Mouse (Mus musculus) liver, adult (tissue): ENCODE results near the gene Fam71b.

Experiments
- GATA4 ChIP-seq: IDR thresholded peaks from 2 replicates; pipeline ENCODE4 v1.6.1; 2014; ENCODE audit warnings: mild to moderate bottlenecking, low read length; ENCODE audit not compliant: insufficient replicate concordance

Gene Fam71b

DNA sequence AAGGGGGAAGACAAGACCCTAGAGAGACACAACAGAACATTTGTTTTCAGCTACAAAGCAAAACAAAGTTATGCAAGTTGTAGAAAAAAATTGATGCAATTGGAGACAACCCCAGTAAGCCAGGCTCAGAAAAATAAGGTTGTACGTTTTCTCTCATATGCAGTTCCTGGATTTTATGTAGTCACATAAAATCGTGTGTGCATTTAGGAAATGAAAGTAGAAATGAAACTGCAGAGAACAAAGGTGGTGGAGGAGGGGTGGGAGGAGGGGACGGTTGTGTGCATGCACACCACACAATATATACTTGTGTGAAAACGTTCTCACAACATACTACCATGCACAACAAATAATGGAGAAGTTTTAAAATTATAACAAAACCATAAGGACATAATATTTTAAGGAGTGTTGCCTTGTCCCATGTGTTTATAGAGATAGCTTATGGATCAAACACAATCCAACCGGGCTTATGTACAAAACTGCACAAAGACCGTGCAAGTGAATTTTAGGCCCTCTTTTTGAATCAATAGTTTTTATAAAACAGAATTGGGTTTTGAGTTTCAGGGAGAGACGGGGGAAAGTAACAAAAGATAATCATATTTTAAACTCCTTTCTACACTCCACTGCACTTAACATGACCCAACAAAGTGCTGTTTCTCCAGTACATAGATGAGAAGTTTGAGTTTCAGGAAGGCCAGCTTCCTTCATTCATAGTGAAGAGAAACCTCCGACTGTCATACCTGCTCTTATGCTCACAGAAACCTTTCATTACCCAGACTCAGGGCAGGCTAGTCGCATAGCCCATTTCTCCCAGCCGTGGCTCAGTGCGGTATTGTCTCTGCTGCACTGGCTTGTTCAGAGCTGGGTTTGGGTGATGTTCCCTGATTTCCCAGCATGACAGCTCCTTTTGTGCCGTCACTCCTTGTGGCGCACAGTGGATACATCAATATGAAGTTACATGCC, 23.0 kb upstream of the Fam71b start:
- no peak for TF ChIP-seq GATA4

DNA sequence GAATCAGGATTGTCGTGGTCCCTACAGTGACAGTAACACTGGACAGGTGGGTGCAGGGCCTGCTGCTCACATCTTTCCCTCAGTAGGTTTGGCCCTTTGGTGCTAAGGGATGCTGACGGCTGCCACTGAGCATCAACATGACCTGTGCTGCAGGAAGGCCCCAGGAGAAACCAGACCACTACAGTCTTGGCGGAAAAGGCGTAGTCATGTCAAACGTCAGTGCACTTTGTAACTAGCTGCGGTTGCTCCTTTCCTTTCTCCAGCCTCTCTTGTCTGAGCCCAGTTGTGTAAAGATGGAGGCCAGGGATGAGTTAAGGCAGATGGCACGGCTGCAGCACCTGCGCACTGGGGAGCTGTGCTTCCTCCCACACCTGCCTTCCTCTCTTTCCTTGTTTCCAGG, 21.3 kb upstream of the Fam71b start:
- TF ChIP-seq GATA4: no peak

DNA sequence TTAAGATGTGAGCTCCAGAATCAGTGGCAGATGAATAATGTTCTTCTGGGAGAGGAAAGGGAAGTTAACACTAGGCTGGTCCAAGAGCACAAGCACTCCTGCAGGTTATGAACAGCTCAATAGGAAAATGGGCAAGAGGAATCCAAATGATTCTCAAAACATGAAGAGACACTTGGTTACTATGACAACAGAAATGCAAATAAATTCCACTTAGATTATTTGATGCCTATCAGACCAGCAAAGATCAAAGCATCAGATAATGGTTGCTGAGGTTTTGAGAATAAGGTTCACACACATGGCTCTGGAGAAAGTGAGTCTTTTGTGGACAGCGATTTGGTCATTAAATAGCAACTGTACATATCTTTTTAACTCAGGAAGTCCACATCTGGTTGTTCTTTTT, 19.0 kb upstream of the Fam71b start:
- no peak for TF ChIP-seq GATA4

DNA sequence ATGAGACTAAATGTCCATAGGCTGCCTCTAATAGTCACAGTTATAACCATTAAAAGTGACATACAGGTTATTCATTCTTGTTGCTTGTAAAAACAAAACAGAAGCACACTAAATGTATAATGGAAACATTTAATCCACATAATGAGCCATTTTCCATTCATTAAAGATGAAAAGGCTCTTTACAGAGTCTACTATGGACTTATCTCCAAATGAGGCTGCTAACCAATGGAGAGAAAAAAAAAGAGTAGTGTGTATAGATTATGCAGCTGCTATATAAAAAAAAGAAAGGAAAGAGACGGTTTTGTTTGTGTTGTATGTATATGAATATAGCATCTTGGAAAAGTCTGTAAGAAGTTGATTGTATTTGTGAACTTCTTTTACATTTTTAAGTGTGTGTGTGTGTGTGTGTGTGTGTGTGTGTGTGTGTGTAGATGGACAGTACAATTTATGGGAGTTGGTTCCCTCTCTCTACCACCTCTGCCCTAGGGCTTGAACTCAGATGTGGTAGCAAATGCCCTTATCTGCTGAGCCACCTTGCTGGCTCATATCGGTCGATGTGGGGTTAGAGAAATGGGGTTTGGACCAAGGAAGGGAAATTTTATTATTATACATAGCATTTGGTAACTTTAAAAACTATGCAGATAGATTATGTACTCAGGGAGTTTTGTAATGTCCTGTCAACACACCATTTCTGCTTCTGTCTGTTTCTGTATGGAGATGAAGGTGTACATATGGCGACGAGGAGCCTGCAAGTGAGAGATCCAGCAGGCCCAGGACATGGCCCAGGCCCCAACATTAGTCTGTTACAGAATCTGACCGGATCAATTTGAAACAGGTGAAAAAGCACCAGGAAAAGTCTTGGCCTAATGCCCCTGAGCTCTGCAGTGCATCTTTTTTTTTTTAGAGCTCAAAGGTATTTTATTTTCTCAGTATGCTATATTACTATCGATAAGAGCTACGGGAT, 18.3 kb upstream of the Fam71b start:
- TF ChIP-seq GATA4: no peak

DNA sequence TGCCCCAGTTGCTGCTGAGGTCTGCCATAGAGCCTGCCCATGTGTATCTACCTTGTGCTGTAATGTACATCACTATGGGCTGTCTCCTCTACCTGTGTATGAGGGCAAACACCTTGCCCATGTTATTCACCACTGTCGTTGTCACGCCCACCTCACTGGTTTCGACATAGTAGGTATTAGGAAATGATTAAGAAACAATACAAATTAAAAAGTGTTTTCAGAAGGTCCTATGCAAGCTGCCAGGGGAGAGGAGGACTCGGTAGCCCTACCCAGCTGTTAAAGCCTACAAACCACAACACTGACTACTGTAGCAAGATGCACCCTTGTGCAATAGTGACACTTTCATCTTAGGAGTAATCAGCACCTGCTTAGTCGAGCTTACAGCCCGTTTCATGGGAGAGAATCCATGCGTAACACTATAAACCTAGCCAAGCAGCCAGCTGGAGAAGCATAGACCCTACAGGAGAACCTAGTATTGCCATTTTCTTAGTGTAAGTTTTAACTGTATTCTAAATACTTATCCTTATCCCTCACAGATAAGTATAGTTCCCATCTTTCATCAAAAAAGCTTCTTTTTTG, 16.2 kb upstream of the Fam71b start:
- no peak for TF ChIP-seq GATA4

DNA sequence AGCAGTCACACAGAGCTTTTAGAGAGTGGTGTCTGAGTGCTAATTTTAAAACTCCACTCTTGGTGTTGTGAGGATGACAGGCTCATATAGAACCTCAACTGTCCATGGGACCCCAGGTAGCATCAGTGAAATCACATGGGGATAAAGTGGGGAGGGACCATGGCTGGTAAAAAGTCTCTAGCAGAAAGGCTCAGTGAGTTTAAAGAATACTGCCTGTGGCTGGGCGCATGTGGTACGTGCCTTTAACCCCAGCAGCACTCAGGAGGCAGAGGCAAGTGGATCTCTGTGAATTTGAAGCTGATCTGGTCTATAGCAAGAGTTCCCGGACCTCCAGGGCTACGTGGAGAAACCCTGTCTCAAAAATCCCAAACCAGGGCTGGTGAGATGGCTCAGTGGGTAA, 13.9 kb upstream of the Fam71b start:
- no peak for TF ChIP-seq GATA4

DNA sequence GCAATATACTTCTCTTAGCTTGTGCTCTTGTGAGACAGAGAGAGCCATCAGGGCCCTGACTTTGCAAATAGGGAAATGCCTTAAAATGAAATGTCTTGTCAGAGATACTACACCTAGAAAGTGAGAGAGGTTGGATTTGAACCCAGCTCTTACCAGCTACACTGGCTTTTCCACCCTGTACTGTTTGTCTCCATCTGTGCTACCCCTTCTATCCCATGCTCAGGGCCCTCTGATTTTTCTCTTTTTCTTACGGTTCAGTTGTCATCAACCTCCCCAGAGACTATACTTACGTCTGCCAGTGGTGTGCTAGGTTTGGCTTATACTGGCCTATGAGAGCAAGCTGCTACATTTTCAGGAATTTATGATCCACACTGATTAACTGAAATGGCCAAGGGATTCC, 11.4 kb upstream of the Fam71b start:
- no peak for TF ChIP-seq GATA4

DNA sequence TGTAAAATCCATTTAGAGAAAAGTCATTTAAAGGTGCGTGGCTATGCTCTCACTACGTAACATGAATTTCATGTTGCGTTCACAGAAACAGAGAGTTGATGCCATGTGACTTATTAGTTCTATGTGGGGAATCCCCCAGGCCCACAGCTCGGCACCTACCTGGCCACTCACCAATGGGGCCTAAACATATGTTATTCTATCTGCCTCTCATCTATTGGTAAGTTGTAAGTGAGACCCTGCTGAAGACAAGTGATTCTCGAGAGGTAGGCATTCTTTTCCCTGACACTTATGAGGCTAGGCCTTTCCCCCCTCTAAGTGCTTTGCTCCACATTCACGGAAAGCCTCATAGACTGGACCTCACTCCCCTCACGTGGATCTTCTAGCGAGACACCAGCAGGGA, 9.8 kb upstream of the Fam71b start:
- TF ChIP-seq GATA4: no peak

DNA sequence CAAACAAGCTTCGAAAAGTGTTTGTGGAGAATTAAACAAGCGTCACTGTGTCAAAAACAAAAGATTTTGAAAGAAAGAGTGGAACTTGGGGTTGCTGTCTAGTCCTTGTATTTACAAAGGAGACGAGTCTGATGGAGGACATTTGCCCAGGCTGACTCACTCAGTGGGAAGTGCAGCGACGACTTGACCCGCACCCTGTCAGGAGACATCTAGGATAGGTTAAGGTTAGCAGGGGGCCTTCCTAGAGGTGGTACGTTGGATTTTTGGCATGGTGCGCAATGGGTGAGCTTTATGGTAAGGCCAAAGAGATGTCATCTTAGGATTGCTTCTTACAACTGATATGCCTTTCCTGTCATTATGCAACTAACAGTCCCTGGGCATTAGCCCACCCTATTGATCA, 9.3 kb upstream of the Fam71b start:
- no peak for TF ChIP-seq GATA4

DNA sequence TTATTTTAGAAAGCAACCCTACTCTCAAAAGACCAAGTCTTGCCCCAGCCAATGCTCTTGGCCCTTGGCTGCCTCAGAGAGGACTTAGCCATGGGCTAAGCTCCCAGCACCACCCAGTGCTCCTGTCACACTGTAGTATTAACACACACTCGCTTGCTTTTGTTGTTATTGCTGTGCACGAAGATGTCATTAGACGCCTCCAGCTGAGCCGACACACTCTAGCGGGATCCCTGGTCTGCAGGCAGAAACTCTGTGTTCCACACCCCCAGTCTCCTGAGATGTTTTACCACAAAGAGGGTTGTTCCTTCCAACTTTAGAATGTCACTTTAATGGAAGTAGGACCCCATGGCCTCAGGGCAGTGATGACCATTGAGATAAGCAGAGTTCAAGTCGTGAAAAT, 7.9 kb upstream of the Fam71b start:
- TF ChIP-seq GATA4: no peak

DNA sequence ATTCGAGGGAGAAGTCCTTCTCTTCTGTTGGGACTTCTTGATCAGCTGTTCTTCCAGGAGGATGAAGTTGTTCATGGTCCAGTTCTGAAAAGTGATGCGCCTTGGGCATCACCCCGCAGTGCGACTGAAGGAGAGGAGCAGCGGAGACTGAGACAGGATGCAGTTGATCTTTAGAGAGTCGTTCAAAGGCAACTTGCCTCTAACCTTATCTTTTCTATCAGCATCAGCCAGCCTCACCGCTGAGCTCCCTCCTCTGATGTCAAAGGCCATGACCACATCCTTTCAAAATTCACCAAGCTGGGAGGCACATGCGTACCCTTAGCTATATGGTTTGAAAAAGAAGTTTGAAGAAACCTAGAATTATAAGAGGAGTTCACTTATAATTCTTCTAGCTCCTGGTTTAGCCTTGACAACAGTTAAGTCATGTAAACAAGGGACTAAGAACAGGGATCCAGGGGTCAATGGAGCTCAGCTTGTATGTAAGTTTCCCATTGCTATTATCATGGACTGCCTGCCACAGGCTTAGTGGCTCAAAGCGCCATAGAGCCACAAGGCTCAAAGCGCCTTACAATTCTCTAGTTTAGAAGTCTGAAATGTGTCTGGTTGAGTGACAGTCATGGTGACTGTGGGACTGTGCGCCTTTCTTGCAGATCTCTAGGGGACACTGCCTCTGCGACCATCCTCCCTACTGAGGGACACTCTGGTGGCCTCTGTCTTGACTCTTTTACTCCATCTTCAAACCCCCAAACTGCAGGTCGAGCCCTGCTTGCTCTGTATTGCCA, 6.8 kb upstream of the Fam71b start, which contains the start of gene Itk:
TSS of gene Itk (minus strand) at position 180 of the 782 bp plus-strand sequence.
- no peak for TF ChIP-seq GATA4

DNA sequence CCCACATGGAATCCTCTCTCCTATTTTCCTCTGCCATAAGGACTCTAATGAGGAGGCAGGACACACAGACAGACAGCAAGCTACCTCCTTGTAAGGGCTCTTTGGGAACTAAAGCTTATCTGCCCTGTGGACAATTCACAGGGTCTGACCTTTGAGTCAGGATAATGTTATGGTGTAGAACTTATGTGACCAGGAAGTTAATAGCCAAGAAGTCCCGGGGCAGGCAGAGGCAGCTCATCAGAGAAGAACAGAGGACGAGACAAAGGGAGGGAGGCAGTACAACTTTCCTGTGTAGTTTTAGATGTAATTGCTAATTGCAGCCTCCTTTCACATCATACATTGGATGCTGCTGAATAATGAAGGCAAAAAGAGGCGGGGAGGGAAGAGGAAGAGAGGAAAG, 5.7 kb upstream of the Fam71b start:
- no peak for TF ChIP-seq GATA4

DNA sequence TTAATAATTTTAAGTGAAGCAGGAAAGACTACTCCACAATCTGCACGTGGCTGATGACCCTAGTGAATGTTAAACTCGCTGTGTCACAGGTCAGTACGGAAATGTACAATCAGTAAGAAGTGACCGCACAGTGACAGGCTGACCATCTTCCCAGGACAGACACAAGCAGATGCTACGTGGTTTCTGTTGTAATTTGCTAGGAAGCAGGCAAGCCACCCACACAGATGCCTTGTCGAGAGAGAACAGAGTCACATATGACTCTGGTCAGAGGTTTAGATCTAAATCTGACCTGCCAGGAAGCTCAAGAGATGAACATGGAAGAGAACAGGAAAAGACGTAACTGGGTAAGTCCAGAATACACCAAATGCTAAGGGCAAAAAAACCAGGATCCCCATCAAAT, 3.5 kb upstream of the Fam71b start:
- TF ChIP-seq GATA4: no peak

DNA sequence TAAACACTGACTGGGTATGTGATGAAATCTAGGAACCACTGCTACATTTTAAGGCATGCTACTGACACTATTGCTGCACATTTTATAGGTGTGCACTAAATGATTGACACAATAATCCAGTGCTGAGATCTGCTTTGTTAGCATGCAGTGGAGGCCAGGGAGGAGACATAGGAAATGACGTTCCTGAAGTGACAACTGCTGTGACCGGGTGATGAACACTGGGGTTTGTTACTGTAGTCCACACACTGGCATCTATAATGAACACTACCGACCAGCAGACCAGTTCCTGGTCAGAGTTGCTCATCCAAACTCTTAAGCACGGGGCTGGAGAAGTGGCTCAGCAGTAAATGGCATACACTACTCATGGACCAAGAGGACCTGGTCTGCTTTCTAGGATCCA, 2.9 kb upstream of the Fam71b start:
- no peak for TF ChIP-seq GATA4

DNA sequence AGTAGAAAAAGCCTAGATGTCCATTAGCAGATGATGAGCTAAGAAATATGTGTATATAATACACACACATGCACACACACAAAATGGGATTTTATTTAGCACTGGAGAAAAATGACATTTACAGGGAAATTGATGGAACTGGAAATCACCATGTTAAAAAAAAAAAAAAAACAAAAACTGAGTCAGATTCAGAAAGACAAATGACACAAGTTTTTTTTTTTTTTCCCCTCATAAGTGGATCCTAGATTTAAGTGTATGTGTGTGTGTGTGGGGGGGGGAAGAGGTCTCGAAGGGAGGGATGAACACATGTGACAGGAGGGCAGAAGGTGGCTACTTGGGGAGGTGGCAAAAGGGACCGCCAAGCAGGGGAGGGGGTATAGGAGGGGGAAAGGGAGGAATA, 1.3 kb upstream of the Fam71b start:
- no peak for TF ChIP-seq GATA4
